Mouse (Mus musculus) kidney, adult 9 months (tissue): ENCODE measurements around the gene Igf2bp2.
A peak's percentile ranks its signal among the peaks of the same experiment; 100 is the strongest.

Source experiments
- DNase-seq: peaks from one replicate; pipeline ENCODE4 v3.0.0; 2022

Igf2bp2 gene

GRCm38 (mm10) chr16:22147131-22147530 lies 16.0 kb downstream of the Igf2bp2 start:
- DNase-seq, result no peak

DNA sequence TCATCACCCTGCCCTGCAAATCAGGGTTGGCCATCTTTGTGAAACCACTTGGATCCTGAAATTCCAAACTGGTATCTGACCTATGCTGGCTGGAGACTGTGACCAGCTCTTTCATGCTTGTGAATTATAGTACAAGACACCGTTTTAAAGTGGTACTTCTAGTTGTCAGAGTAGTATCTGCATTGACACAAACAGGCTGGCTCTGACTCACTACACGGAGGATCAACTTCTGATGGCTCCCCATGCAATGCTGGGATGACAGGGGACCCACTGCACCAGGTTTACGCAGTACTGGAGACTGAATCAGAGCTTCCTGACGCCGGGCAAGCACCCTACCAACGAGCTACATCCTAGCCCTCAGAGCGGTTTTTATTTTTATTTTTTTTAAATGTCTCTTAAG lies 17.0 kb downstream of the Igf2bp2 start:
- no peak for DNase-seq

DNA sequence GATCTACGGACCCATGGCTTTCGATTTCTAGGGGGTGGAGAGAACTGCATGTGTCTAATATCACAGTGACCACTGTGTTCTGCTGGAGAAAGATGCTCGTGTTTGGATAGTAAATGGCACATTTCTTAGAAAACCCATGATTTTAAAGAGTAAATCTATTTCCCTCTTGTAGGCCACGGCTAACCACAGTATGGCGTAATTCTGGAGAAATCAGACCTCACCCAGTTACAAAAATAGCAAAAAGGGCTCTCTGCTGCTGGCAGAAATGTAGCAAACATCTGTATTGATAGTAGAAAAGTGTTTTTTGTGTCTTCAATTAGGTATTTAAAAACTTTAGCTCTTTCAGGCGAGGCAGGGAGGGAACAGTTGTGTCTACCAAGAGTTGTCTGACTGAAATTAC lies 18.6 kb downstream of the Igf2bp2 start:
- no peak for DNase-seq

- DNase-seq, result peak; percentile 77
Observed at GRCm38 (mm10) chr16:22140861-22141260, 22.2 kb downstream of the Igf2bp2 start.

- DNase-seq, result no peak
Observed at GRCm38 (mm10) chr16:22139821-22140220, 23.3 kb downstream of the Igf2bp2 start.

GRCm38 (mm10) chr16:22136198-22136597 lies 26.9 kb downstream of the Igf2bp2 start:
- DNase-seq, result no peak

DNA sequence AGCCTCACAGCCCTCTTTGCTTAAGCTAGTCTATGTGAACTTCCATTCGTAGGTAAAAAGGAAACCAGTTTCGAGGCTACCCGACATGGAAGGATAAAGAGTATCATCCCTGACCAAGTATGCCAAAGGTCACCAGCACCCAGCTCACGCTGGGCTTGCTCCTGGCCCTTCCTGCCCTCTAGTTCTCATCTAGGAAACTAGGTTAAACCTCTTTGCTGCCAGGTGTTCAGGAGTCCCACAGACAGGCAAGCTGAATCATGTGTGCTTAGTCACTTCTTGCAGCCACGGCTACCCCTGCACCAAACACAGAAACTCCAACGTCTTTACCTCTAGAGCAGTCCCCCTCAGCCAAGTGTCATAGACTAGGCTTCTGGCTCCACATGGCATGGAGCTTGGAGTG lies 31.8 kb downstream of the Igf2bp2 start:
- peak; percentile 44 for DNase-seq

DNA sequence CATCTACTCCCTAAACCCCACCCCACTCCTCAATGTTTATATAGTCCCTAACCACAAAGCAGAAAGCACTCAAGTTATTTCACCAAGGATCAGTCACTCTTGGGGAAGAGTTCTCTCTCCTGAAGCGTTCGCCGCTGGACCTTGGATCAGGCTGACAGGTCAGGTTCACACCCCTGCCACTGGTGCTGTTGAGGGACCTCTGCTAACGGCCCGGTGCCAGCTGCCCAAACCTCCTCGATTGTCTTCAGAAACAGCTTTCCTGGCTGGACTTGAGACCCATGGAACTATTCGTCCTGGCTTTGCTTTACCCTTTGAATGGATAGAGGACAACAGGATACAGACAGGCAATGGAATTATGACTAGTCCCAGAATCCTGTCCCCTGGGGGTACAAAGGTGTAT lies 33.6 kb downstream of the Igf2bp2 start:
- peak; percentile 60 for DNase-seq

GRCm38 (mm10) chr16:22128595-22128994 lies 34.5 kb downstream of the Igf2bp2 start:
- DNase-seq, result no peak

DNA sequence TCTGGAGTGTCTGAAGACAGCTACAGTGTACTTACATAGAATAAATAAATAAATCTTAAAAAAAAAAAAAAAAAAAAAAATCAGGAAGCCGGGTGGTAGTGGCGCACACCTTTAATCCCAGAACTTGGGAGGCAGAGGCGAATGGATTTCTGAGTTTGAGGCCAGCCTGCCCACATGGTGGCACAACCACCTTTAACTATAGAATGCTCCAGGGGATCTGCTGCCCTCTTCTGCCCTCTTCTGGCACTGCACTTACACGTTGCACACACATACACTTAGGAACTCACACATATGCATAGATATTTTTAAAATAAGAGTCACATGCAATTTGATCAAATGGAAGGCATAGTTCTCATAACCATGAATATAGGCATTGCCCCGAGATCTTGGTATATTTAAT lies 35.3 kb downstream of the Igf2bp2 start:
- DNase-seq, result no peak

GRCm38 (mm10) chr16:22126936-22127335 lies 36.2 kb downstream of the Igf2bp2 start:
- DNase-seq, result no peak

DNA sequence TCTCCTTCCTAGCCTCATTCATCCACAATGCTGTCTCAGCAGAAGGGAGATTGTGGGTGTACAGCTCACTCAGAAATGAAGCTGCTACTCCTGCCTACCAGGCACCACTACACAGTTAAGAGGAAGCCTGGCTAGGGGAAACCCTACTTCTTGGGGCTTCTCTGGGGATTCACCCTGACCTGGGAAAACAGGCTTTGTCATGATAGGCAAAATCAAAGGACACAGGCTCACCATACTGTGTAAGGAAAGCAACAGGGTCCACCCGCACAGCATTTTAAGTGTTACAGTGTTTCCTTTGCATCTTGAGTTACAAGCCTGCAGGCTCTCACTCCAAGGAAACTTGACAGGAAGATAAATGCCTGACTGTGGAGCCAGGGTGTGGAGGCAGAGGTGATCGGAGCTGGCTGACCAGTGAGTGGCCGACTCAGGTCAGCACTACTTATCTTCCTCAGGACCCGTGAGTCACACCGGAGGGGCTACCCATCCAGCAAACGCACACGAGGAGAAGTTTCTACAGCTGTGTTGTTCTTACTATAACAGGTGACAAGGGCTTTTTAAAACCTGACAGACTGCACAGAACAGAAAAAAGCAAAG lies 38.7 kb downstream of the Igf2bp2 start:
- no peak for DNase-seq

- peak; percentile 68 for DNase-seq
Observed at GRCm38 (mm10) chr16:22123658-22124057, 39.4 kb downstream of the Igf2bp2 start.

DNA sequence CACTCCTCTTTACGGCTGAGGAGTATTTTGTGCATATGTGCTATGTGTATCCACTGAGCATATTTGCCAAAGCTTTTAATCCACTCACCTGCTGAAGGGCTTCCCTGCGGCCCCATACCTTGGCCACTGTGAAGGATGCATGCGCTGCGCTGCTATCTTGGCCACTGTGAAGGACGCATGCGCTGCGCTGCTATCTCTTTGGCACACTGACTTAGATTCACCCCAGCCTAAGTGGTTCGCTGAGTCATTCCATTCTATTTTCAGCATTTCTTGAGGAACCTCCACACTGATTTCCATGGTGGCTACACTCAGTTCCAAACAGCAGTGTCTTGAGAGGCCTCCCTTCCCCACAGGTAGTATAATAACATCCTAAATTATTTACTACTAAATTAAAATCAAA lies 42.0 kb downstream of the Igf2bp2 start:
- DNase-seq, result no peak

DNA sequence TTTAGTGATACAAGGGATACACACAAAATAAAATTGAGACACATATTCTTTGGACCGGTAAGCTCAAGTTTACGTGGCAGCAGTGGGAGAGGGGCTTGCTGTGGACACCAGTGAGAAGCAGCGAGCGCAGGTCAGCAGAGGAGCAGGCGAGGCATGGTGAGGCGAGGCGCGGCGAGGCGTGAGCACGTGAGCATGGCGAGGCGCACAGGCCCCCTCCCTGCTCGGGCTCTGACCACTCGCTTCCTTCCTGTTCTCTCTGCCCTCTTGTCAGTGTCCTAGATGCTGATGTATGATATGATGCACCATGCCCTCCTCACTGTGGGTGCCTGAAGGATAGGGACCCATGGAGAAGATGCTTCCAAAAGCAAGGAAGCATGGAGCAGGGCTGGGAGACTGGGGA lies 43.6 kb downstream of the Igf2bp2 start:
- DNase-seq, result peak; percentile 20

DNA sequence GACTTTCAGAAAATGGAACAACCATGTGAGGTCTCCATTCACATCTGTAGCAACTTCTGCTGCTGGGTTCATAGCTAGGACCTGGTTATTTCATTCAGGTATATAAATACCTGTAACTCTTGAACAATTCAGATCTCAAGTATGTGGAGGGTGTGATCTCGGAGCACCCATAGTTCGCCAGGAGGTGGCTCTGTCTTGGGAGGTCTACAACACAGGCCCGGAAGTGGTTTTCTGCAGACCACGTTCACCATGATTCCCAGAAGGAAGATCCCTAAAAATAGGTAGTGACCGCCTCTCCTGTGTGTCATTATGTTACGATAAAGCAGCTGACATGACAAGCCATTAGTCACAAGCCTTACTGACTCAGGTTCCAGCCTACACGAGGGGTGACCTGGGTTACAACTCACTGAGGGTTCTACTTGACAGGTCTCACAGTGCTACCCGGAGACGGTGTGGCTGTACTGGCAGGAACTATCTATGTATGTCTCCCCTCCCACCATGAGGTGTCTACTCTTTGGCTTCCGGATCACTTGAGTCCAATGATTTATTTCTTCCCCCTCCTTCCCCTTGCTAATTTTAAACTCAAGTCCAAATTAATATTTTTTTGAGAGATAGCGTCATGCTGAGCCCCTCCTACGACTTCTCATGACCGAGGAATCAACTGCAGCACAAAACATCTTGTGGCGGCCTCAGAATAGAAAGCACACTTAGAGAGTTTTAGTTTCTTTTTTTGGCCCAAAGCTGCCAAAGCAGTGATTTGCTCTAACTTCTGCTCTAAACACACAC lies 44.2 kb downstream of the Igf2bp2 start:
- DNase-seq, result peak; percentile 69

DNA sequence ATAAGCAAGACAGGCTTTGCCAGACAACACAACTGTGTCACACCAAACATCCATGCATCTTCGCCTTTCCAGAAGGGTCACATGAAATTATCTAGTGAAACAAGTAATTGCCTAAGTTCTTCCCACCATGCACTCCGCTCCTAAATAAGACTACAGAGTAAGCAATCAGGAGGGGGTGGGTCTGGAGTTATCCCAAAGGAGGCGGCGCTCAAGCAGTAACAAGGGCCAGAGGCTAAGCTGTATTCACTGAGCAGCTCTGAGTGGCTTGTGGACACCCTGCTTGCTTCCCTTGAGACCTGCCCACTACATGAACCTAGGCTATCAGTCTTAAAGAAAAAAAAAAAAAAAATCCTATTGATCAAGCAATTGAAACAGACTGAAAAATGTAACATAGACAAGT lies 44.9 kb downstream of the Igf2bp2 start:
- no peak for DNase-seq

- DNase-seq, result no peak
Observed at GRCm38 (mm10) chr16:22116748-22117147, 46.4 kb downstream of the Igf2bp2 start.

GRCm38 (mm10) chr16:22116058-22116457 lies 47.0 kb downstream of the Igf2bp2 start:
- no peak for DNase-seq

- DNase-seq, result no peak
Observed at GRCm38 (mm10) chr16:22110036-22110435, 53.1 kb downstream of the Igf2bp2 start.

DNA sequence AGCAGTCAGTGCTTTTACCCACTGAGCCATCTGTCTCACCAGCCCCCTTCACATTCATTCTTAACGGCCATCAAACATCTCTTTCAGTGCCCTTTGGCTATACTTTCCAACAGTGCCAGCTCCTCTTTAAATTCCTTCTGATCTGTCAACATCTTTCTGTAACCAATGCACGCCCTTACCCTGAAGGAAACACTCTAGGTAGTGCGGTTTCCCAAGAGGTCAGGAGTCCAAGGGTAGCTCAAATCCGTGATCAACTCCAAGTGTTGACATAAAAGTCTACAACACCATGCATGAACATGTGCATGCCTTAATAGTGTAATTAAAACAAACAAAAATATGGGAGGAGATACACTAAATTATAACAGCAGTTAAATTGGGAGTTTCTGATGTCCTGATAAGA lies 53.9 kb downstream of the Igf2bp2 start:
- DNase-seq, result no peak

GRCm38 (mm10) chr16:22107897-22108516 lies 55.1 kb downstream of the Igf2bp2 start:
- DNase-seq, result peak; percentile 67

DNA sequence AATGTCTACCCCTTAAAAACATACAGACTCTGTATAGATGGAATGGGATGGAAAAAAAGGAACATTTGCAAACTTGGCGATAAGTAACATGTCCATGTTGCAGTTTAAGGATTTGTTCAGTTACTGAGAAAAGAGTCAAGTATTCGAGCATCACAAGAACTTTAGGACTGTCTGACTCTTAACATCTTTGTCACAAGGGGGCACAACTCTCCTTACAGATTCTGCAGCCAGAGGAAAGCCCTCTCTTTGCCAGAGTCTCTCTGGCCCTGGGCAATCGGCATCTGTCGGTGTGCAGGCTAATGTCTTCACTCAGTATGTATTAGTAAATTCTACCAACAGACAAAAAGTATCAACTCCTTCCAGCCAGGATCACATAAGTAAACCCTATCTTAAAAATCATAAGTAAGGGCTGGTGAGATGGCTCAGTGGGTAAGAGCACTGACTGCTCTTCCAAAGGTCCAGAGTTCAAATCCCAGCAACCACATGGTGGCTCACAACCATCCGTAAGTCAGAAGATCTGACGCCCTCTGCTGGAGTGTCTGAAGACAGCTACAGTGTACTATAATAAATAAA lies 57.0 kb downstream of the Igf2bp2 start:
- DNase-seq, result no peak

- DNase-seq, result peak; percentile 21
Observed at GRCm38 (mm10) chr16:22100067-22100466, 63.0 kb downstream of the Igf2bp2 start.
